Mouse (Mus musculus) CH12.LX (cell line): ENCODE results near the gene Dag1.

Experiments
- CTCF ChIP-seq, 2 experiments: IDR thresholded peaks in 1 of 2; conservative IDR thresholded peaks in 1 of 2; 2 replicates each; pipeline ENCODE4 v1.5.1; 2011 to 2012; ENCODE audit warnings: low read depth in 2 of 2, low read length in 2 of 2, improper control_type of control experiment in 1 of 2, inconsistent platforms in 1 of 2, mild to moderate bottlenecking in 1 of 2, moderate library complexity in 1 of 2
- ELF1 ChIP-seq: IDR thresholded peaks from 2 replicates; pipeline ENCODE4 v1.6.1; 2014; ENCODE audit warnings: low read depth, mild to moderate bottlenecking, inconsistent platforms, low read length, improper control_type of control experiment
- GABPA ChIP-seq: IDR thresholded peaks from 2 replicates; pipeline ENCODE4 v1.6.1; 2012; ENCODE audit warnings: low read depth, low read length, improper control_type of control experiment, inconsistent platforms; ENCODE audit not compliant: insufficient replicate concordance
- JUND ChIP-seq: conservative IDR thresholded peaks from 2 replicates; pipeline ENCODE4 v1.6.1; 2011; ENCODE audit warnings: low read depth, low read length, improper control_type of control experiment
- MAZ ChIP-seq: IDR thresholded peaks from 2 replicates; pipeline ENCODE4 v1.6.1; 2012; ENCODE audit warnings: low read depth, mild to moderate bottlenecking, inconsistent platforms, low read length, improper control_type of control experiment, moderate library complexity
- MEF2A ChIP-seq: IDR thresholded peaks from 2 replicates; pipeline ENCODE4 v1.6.1; 2014; ENCODE audit warnings: low read depth, mild to moderate bottlenecking, inconsistent platforms, low read length, improper control_type of control experiment, borderline replicate concordance
- NELFE ChIP-seq: IDR thresholded peaks from 2 replicates; pipeline ENCODE4 v1.6.1; 2011; ENCODE audit warnings: low read depth, low read length, improper control_type of control experiment
- POLR2A ChIP-seq: IDR thresholded peaks from 2 replicates; pipeline ENCODE4 v1.6.1; 2011; ENCODE audit warnings: low read depth, mild to moderate bottlenecking, improper control_type of control experiment, low read length
- SIN3A ChIP-seq: IDR thresholded peaks from 2 replicates; pipeline ENCODE4 v1.6.1; 2012; ENCODE audit warnings: low read length, improper control_type of control experiment, inconsistent platforms
- UBTF ChIP-seq: IDR thresholded peaks from 2 replicates; pipeline ENCODE4 v1.6.1; 2012; ENCODE audit warnings: low read depth, mild to moderate bottlenecking, inconsistent platforms, low read length, improper control_type of control experiment, moderate library complexity
- USF1 ChIP-seq: IDR thresholded peaks from 2 replicates; pipeline ENCODE4 v1.6.1; 2014; ENCODE audit warnings: low read depth, mild to moderate bottlenecking, inconsistent platforms, low read length, improper control_type of control experiment
- USF2 ChIP-seq: conservative IDR thresholded peaks from 2 replicates; pipeline ENCODE4 v1.6.1; 2011; ENCODE audit warnings: low read depth, low read length, improper control_type of control experiment
- ZMIZ1 ChIP-seq: IDR thresholded peaks from 2 replicates; pipeline ENCODE4 v1.6.1; 2012; ENCODE audit warnings: low read depth, mild to moderate bottlenecking, inconsistent platforms, low read length, improper control_type of control experiment

DNA sequence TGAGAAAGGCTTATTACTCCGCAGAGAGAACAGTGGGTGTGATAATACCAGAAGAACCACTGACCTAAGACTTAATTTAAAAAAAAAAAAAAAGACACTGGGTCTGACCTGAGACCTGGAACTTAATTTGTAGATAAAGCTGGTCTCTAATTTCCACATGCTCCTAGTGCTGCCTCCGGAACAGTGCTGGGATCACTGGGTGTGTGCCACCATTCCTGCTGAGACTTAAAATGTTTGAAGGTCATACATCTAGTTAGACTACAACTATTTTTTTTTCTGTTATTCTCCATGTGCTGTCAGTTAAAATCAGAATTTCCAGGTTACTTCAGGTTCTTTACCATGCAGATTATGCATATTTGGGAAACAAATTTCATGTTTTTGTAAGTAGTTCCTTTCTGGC, 44.4 kb upstream of the Dag1 start:
- no peak for TF ChIP-seq GABPA
- no peak for TF ChIP-seq NELFE
- TF ChIP-seq CTCF (conservative IDR thresholded peaks at IDR 0.05 in 1 of 2, IDR thresholded peaks at IDR 0.05 in 1 of 2; ENCODE audit: low read depth in 2 of 2, low read length in 2 of 2) = no peak
- no peak for TF ChIP-seq USF2
- no peak for TF ChIP-seq MEF2A
- TF ChIP-seq ELF1 = no peak
- no peak for TF ChIP-seq POLR2A
- TF ChIP-seq JUND = no peak
- TF ChIP-seq MAZ = no peak
- no peak for TF ChIP-seq USF1
- no peak for TF ChIP-seq SIN3A
- TF ChIP-seq UBTF = no peak
- TF ChIP-seq ZMIZ1 = no peak
